Mouse (Mus musculus): ENCODE measurements around the gene Fbxo40. TPM values are rescaled to one million over a fixed set of nuclear protein-coding genes. Genes with fewer than 3 reads are reported as not detected.

Gene Fbxo40
- polyA plus RNA-seq (2012; rRNA removed; ENCODE audit: low replicate concordance) = 0.06 and 0.37 TPM in 2 replicates

DNA sequence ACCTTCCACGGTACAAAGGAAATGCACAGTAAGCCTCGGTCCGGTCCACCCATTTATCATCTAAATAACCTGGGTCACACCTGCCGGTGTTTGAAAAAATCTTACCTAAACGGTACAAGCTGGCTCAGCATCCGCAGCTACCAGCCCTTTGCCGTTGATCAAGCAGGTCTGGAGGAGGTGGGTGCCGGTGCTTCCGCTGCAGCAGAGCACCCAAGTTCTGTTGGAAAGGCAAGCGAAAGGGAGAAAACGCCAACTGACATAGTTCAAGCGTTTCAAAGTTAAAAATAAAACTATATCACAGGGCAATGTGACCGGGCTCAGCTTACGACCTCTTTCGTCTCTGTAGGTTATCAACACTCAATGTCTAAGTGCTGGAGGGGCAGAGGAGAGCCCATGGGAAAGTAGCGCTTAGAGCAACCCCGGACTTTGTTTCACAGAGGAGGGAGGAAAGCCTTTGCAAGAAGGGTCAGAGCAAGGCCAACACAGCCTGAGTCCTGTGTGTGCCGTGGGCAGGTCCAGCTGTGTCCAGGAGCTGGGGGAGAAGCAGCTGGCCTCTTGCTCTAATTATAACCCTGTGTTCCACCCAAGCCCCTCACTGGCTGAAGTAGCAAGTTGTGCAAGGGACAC is at the start of gene Fbxo40:
Fbxo40 (minus strand) TSS at position 469 of the 627 bp plus-strand sequence.

DNA sequence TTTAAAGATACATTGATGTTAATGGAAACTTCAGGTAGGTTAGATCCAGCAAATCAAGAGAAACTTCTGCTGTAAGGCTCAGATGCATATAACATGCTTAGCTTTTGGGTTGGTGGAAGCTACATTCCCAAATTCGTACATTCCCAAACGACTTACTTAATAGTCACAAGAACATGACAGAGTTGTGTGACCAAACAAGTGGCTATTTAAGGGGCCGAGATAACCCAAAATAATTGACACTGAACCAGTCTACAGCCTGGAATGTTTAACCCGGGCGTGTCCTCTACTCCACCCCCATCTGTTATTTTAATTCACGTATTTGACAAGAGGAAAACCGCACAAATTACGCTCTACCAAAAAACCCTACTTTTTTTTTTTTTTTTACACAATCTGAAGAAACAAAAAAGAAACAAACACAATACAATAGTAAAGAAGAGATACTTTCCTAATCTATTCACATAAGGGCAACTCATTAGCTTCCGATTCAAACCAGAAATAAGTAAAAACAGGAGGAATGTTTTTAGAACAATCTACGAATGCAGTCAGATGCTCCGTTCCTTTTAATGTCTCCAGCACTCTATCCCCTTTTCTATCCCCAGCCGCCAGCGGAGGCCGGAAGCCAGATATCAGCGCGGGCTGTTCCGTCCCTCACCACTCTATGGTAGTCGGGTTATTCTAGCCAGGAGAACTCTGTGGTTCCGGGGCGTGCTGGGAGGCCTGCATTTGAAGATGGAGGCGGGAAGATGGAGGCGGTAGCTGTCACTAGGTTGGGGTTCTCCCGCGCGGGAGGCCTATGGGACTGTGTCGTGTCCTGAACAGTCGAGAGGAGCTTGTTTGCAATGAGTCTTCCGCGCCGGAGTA is 21.0 kb upstream of the Fbxo40 start, which contains the start of gene Polq:
Polq (plus strand) TSS at position 726 of the 861 bp plus-strand sequence.

DNA sequence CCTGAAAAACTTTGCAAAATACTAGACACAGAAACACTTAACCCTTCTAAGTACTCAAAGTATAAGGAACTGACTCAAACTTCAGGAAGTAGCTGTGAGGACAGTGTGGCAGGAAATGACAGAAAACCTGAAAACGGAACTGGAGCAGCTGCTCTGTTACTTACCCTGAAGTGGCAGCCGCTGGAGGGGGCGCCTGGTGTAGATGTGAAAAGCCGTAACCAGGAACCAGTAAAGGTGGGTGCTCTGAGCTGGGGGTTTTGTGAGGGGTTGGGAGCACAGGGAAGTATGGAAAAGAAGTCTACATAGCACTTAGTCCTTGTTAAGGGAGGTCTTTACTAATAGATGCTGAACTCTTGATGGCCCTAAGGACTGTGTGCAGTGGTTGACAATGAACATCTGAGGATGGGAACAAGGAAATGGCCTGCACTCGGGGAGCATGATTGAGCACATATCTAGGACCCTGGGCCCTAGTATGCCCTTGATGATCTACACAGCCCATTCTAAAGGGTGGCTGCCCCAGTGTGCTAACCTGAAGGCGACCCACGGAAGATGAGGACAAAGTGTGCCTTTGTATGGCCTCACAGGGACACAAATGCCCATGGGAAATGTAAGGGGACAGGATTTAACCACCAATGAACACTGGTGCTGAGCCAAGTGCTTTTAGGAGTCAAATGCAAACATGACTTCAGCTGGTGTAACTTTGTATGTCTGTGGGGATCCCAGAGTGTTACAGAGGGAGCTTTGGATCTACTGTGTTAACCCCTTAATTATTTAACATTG is 55.2 kb downstream of the Fbxo40 start, which contains the start of gene Hcls1:
Hcls1 (plus strand) TSS at position 143 of the 780 bp plus-strand sequence.

Other genes starting within 250 kb of the Fbxo40 start
- 3.3 and 15.4 TPM in 2 replicates for gene Slc15a2, start 205.5 kb downstream of the Fbxo40 start, polyA plus RNA-seq (2012; rRNA removed; ENCODE audit: low replicate concordance)
- 2.2 and 4.3 TPM in 2 replicates for gene Iqcb1, start 162.1 kb downstream of the Fbxo40 start, polyA plus RNA-seq (2012; rRNA removed; ENCODE audit: low replicate concordance)
- gene Eaf2, start 115.5 kb downstream of the Fbxo40 start, polyA plus RNA-seq (2012; rRNA removed; ENCODE audit: low replicate concordance) = 0.28 and 0.76 TPM in 2 replicates
- 84.5 and 85.0 TPM in 2 replicates for gene Golgb1, start 115.3 kb downstream of the Fbxo40 start, polyA plus RNA-seq (2012; rRNA removed; ENCODE audit: low replicate concordance)
- 16.9 and 21.2 TPM in 2 replicates for gene Hcls1, start 55.5 kb downstream of the Fbxo40 start, polyA plus RNA-seq (2012; rRNA removed; ENCODE audit: low replicate concordance)
- 0.16 and 0.48 TPM in 2 replicates for gene Polq, start 21.3 kb upstream of the Fbxo40 start, polyA plus RNA-seq (2012; rRNA removed; ENCODE audit: low replicate concordance)

Measured in subcutaneous adipose tissue, adult 2 months (tissue).